Mouse (Mus musculus): ENCODE data around the gene Eif4h. TPM values are rescaled to one million over a fixed set of nuclear protein-coding genes. Genes with fewer than 3 reads are reported as not detected.
"Not testable (repeated sequence)": the region's sequence is repeated elsewhere in the genome, so short reads cannot be mapped to it uniquely, and the experiment has no call there.

The Eif4h gene
- total RNA-seq, 2 experiments from 2014 or later = 322 to 329 TPM

DNA sequence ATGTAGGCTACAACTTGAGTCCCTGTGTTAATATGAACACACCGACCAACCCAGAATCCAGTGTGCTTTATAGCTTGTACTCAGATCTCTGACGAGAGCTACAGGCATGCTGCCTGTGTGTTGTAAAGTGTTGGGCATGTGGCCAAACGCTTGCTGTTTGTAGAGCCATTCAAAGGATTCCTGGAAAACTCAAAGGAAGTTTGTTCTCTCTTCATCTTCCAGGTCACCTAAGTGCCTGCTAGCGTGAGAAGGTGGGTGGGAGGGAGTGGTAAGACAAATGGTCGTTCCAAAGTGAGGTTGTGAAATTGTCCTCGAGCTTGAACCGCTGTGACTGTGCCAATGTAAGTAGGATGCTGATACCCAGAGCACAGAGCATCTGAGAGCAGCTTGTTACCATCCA, 12.7 kb upstream of the Eif4h start:
- no peak for DNase-seq (ENCODE audit: low spot score in 2 of 2)

DNA sequence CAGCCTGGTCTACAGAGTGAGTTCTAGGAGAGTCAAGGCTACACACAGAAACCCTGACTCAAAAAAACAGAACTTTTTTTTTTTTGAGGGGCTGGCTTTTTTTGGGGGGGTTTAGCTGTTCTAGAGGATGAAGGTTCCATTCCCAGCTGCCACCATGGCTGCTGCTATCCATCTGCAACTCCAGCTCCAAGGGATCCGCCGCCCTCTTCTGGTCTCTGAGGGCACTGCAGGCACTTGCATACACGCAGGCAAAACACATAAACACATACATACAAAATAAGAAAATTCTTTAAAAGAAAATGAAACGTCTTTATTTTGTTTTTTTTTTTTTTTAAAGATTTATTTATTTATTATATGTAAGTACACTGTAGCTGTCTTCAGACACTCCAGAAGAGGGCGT, 11.6 kb upstream of the Eif4h start:
- DNase-seq (ENCODE audit: low spot score in 2 of 2) = peak in 1 of 2 experiments; percentile 50

DNA sequence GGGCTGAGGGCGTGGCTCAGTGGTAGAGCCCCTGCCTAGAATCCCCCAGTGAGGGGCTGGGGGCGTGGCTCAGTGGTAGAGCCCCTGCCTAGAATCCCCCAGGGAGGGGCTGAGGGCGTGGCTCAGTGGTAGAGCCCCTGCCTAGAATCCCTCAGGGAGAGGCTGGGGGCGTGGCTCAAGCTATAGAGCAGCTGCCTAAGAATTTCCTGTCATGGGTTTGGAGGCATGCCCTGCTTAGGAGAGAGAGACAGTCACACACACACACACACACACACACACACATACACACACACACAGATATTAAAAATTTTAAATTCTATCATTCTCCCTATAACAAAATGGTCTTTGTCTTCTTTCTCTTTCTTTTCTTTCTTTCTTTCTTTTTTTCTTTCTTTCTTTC, 9.7 kb upstream of the Eif4h start:
- DNase-seq (ENCODE audit: low spot score in 2 of 2) = not testable (repeated sequence)

DNA sequence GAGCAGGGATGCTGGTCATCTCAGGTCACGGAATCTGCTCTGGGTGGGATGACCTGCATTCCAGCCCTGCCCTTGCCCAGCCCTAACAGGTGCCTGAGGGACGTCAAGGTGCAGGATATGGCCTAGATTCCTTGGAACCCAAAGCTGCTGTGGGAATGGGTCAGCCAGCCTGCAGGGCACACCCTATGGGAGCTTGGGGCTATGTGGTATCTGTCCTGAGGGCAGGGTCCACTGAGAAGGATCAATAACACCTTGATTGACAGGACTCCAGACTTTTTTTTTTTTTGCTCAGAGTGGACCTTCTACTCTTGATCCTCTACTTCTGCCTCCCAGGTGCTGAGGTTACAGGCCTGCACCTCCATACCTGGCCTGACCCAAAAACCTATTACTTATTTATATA, 8.1 kb upstream of the Eif4h start:
- no peak for DNase-seq (ENCODE audit: low spot score in 2 of 2)

DNA sequence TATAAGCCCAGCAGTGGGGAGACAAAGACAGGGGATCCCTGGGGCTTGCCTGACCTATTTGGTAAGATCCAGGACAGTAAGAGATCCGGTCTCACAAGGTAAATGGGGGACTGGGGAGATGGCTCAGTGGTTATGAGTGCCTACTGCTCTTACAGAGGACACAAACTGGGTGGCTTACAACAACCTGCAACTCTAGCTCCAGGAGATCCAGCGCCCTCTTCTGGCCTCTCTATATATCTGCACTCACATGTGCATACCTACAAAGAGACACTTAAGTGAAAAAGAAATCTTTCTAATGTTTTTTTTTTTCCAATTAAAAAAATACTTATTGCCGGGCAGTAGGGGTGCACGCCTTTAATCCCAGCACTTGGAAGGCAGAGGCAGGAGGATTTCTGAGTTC, 7.2 kb upstream of the Eif4h start:
- no peak for DNase-seq (ENCODE audit: low spot score in 2 of 2)

DNA sequence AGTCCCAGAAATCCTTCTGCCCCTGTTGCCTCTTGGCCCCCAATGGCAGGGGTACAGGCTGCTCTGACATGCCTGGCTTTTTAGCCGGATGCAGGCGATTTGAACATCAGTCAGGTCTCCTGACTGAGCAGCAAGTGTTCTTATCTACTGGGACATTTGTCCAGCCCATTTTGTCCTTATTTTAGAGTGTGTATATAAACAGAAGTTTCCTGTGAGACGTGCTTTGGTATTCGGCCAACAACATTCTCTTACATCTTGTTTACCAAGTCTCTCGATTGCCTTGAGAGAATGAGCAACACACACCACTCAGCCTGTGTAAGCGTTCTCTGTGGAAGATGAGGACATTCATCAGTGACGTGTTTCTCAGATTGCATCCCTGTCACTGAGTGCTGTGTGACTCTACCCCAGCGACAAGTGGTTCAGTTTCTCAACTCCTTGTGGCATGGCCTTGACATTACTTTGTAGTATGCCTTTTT, 5.4 kb upstream of the Eif4h start:
- no peak for DNase-seq (ENCODE audit: low spot score in 2 of 2)

DNA sequence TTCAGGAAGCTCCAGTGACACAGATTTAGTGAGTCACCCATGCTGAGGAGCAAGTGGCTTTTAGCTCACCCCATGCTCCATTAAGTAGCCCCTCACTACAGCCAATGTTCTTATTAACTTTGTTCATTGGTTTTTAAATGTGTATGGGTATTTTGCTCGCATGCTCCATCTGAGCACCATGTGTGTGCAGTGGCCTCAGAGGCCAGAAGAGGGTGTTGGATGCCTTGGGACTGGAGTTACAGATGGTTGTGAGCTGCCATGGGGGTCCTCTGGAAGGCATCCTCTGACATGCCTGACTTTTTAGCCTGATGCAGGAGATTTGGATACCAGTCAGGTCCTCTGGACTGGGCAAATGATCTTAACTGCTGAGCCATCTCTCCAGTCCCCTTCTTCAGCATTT, 4.8 kb upstream of the Eif4h start:
- no peak for DNase-seq (ENCODE audit: low spot score in 2 of 2)

DNA sequence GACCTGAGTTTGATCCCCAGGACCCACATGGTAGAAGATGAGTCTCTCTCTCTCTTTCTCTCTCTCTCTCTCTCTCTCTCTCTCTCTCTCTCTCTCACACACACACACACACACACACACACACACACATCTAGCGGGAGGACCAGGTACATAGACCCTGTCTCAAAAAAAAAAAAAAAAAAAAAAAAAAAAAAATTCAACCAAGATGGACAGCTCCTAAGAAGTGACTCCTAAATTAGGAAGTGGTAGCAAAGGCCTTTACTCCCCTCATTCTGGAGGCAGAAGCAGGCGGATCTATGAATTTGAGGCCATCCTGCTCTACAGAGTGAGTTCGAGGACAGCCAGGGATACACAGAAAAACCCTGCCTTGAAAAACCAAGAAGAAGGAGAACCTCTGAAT, 1.1 kb upstream of the Eif4h start:
- no peak for DNase-seq (ENCODE audit: low spot score in 2 of 2)

DNA sequence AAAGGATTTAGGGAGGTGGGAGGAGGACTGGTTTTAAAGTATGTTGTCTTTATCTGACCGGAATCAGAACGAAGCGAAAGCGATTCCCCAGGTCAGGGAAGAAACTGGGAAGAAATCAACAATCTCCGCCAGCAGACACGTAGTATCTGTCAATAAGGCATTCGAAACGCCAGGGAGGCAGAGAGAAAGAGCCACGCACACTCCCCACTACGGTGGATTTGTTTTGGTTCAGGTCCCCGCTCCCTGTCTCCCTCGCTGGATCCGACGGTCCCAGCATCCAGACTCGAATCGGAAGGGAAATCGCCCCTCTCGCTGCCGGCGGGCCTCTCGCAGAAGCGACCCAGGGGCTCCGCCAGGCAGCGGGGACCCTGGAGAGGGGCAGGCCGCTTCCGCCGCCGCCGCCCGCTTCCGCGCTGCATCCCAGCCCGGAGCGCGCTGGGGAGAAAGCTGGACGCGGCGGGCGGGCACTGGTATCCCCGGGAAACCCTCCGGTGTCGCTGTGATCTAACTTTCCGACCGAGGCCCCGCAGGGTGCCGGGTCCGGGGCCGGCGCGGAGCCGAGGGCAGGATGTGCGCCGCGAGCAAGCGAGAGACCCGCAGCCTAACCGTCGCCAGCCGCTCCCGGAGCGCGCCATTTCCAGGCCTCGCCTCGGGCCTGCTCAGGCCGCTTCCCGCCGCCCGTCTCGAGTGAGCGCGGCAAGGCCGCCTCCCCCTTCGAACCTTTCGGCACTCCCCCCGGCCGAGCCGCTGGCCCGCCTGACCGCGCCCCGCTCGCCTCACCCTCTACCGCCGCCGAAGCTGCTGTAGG, 625 bp downstream of the Eif4h start:
- DNase-seq (ENCODE audit: low spot score in 2 of 2) = no peak

DNA sequence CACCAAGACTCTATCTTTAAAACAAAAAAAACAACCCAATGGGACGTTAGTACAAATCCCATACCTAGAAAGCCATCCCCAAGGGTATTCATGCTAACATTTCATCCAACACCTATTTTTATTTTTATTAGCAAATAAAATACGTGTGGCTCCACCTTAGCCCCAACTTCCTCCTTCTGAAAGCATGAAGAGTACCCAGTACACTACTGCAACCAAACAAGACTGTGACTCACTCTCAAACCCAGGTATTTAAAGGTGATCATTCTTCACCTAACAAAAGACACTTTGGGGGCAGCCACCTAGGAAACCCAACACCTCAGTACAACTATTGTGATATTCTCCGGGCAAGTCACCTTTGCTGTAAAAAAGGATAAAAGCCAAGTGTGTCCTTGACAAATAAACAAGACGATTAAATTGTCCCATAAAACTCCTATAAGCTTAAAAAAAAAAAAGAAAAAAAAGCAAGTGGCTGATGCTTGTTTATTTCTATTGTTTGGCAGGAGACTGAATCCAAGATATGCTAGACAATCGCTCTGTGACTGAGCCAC, 1.4 kb downstream of the Eif4h start:
- DNase-seq (ENCODE audit: low spot score in 2 of 2) = no peak

DNA sequence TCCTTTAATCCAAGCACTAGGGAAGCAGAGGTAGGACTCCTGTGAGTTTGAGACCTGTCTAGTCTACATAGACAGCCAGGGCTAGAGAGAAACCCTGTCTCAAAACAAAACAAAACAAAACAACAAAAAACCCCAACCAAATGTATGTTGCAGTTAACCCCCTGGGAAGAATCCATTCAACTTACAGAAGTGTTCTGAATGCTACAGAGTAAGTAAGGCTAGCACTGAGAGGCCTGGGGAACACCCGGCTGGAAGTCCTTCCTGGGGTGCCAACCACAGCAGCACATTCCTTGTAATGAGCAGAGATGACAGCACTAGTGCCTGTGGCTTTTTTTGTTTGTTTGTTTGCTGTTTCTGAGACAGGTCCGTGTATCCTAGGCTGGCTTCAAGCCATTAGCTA, 6.4 kb downstream of the Eif4h start:
- no peak for DNase-seq (ENCODE audit: low spot score in 2 of 2)

DNA sequence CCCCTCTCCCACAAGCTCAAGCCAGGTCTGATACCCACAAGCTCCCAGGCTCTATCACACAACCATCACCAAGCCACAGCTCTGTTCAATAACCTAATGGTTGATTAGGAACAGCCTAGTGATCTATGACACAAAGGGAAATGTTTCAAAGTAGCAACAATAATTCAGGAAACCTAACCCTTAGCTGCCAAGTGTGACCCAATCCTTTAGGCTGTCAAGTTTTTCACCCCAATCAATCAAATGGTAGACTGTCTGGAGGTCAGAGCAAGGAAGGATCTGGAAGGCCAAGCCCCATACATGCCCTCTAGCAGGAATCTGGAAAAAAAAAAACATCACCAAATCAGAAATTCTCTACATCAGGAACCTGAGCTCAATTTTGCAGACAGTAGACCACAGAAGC, 8.5 kb downstream of the Eif4h start:
- DNase-seq (ENCODE audit: low spot score in 2 of 2) = no peak

DNA sequence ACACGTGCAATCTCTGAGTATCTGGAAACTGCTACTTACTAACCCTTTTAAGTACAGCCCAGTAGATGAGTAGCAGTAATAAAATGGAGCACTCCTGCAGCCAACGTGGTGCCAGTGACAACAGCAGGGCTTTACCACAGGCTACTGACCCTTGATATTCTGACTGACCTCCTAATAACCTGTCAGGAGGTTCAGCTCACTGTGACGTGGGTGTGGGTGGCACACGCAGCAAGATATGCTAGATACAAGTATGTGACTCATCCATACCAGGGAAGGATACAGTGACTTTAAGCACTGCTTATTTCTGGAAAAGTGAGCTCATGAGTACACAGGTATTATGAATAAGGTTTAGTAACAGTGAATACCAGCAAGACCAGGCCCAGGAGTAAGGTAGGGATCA, 9.8 kb downstream of the Eif4h start:
- no peak for DNase-seq (ENCODE audit: low spot score in 2 of 2)

DNA sequence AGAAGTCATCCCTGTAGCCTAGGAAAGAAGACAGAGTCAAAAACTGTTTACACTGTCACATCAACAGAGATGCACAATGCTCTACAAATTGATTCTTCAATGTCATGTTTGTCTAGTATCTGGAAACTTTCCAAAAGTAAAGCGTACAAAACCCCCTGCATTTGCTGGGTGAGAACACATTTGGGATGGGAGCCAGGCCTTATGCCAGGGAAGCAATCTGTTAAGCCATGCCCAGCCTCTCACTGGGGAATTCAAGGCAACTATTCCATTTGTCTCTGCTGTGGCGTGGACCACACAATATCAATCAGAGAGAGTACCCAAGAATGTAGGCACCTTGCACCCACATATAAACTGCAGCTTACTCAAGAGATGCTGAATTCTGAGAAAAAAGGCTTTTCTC, 17.2 kb downstream of the Eif4h start:
- peak in 1 of 2 experiments; percentile 36 for DNase-seq (ENCODE audit: low spot score in 2 of 2)

DNA sequence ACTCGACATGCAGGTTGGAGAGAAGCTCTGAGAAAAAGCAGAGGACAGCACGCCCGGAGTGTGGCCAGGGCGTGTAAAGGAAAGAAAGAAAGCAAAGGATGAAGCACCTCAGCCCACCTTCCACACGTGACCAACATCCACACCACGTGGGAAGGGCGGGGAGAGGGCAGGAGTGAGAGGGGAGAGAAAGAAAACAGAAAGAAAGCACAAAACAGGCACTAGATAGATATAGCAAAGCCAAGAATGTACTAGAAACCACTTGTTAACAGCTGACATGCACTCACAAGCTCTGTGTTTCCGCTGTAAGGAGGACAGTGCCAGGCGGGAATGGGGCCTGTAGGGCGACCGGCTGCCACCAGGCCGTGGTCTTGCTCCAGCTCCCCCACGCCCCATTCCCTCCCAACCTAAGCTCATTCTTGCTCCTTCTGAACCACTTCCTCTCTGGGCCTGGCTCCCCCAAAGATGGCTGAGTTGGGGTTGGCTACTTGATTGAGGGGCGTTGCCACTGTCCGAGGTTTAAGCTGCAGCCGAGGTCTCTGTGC, 18.1 kb downstream of the Eif4h start:
- no peak for DNase-seq (ENCODE audit: low spot score in 2 of 2)

DNA sequence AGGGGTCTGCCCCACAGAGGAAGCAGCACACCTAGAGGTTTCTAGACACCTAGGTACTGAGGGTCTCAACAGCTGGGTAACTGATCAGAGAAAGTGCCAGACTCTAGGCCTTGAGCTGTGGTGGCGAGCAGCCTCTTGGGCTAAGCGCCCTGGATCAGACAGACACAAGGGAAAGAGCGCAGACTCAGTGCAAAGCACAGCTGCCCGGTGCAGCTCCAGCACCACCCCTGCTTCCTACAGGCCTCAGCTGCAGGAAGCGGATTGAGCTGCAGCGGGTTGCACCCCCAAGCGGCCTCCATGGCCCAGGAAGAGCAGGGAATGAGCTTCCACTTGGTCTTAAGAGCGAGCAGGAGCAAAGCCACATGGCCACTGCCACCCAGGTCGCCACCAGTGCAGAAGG, 18.8 kb downstream of the Eif4h start:
- DNase-seq (ENCODE audit: low spot score in 2 of 2) = no peak

DNA sequence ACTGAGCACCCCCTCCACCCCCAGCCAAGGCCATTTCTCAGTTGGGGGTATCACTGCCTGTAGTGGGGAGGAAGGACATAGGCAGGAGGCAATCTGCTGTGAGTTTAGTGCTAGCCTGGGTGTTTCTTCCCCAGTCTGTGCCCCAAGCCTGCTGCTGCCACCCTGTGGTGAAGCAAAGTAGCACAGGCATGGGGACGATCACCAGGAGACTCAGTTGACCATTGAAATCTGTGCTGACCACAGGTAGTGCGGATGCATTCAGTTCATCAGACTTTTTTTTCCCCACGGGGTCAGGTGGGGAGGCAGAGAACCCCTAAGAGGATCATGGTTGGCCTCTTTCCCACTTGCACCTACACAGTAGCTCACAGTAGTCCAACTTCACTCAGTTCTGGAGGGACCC, 22.2 kb downstream of the Eif4h start:
- peak; percentile 68 to 72 for DNase-seq (ENCODE audit: low spot score in 2 of 2)

DNA sequence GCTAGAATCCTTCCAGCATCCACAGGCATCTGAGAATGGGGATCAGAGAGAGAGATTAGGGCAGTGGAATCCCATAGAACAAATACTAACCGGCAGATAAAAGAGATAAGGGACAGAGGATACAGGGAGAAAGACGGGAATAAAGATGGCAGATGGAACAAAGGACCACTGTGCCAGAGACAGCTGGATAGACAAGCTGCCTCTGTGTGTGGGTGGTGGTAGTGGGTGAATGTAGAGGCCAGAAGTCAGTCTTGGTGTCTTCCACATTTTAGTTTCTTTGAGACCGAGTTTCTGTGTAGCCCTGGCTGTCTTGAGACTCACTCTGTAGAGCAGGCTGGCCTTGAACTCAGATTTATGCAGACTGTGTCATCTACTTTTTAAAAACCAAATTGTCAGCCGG, 23.5 kb downstream of the Eif4h start:
- DNase-seq (ENCODE audit: low spot score in 2 of 2) = no peak

DNA sequence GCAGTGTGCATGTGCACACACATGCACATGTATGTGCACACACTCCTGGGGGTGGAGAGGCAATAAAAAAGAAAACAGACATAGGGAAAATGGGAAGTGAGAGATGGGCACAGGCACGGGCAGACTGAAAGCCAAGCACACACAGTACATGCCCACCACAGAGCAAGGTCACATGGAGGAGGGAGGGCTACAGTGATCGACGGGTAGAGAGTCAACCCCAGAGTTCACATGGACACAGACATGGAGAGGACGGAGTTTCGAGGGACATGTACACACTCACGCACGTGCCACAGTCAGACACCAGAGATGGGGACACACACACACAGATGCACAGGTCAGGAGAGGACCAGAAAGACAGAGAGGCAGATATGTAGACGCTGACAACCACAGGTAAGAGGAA, 23.9 kb downstream of the Eif4h start:
- no peak for DNase-seq (ENCODE audit: low spot score in 2 of 2)

DNA sequence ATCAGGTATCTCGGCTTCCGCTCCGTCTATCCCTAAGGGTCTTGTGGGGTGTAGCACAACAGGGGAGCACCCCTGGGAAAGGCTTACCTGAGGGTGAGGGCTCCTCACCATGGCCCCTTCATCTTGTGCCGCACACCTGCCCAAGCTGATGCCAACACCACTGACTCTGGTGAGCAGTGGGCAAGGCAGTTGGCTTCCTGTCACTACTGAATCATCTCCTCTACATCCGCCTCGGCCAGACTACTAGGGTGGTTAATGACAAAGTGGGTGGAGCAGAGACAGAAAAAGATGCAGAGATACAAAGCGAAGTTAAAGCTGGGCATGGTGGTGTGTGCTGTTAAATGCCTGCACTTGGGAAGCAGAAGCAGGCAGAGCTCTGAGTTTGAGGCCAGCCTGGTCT, 24.5 kb downstream of the Eif4h start, which contains the start of gene Lat2:
Gene Lat2, minus strand, starts transcription at position 224 of the 400 bp plus-strand sequence.
- peak; percentile 41 to 47 for DNase-seq (ENCODE audit: low spot score in 2 of 2)

DNA sequence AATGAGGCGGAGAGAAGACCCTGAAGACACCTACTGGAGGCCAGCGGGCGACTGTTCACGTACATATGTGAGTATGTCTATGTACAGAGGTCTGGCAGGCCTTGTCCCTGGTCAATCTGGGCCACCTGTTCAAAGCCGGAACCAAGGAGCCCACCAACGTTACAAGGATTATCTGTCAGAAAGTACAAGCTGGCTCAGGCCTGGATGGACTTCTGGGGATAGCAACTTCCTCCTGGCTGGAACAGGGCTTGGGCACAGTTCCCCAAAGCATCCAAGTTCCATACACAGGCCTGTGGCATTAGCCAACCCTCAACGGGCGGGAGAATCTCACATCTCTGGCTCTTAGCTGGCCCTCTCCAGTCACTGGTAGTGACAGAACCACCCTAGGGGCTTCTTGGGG, 25.0 kb downstream of the Eif4h start:
- DNase-seq (ENCODE audit: low spot score in 2 of 2) = no peak

DNA sequence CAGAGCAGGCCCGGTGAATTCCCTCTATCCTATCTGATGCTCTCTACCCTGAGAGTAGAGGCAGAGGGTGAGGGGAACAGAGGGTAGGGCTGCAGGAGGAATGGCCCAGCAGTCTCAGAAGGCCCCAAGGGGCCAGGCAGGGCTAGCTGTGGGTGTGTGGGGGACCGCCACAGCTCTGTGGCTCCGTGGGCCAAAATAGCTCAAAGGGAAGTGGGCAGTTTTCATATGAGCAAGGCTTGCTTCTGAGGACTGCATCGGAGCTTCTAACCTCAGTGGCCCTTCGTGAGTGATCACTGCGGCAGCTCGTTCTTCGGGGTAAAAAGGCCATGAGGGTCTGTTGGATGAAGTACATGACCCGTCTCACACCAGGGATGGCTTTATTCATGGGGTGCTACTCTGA, 25.6 kb downstream of the Eif4h start:
- DNase-seq (ENCODE audit: low spot score in 2 of 2) = no peak

All from left cerebral cortex, adult 18-20 months (tissue).